Mouse (Mus musculus): ENCODE measurements at regions not wholly inside any gene's neighbourhood (a gene's known extent, or its start where the extent isn't known, plus 50 kb on each side); places are given as distances from the start of the nearest gene placed in this dataset.

- Histone ChIP-seq H3K4me3 (ENCODE audit: low read depth, low read length) (no peak overlapping the region), H3K9me3 (replicated peaks; ENCODE audit: control insufficient read depth, low read length) (no peaks in the 10 kb centered on the region), H3K36me3 (replicated peaks; ENCODE audit: control insufficient read depth, insufficient read depth, low read depth, low read length) (no peaks in the 10 kb centered on the region), H3K27ac (replicated peaks; ENCODE audit: low read depth, low read length) (no peak overlapping the region), H3K9ac (replicated peaks; ENCODE audit: low read length) (no peak overlapping the region), H3K4me1 (ENCODE audit: control insufficient read depth, insufficient read depth, low read length) (no peaks in the 10 kb centered on the region), H3K4me2 (ENCODE audit: low read depth, low read length) (no peak overlapping the region), H3K27me3 (ENCODE audit: control insufficient read depth, insufficient read depth, low read length) (no peaks in the 10 kb centered on the region)
- 84% methylated on average over 5 of the region's 5 CpGs for WGBS
- no peak for DNase-seq (ENCODE audit: low spot score)
- ATAC-seq (replicated peaks; ENCODE audit: insufficient number of reproducible peaks, low FRiP score, low TSS enrichment, low read depth) = no peak
Observed at GRCm38 (mm10) chr6:37724240-37724639, 146.4 kb upstream of the Trim24 start.

GRCm38 (mm10) chr6:37728621-37729020 is 142.0 kb upstream of the Trim24 start:
- Histone ChIP-seq H3K27ac (replicated peaks; ENCODE audit: low read depth, low read length) (no peak overlapping the region), H3K4me3 (ENCODE audit: low read depth, low read length) (no peak overlapping the region), H3K4me2 (ENCODE audit: low read depth, low read length) (no peak overlapping the region), H3K27me3 (ENCODE audit: control insufficient read depth, insufficient read depth, low read length) (no peaks in the 10 kb centered on the region), H3K4me1 (ENCODE audit: control insufficient read depth, insufficient read depth, low read length) (no peaks in the 10 kb centered on the region), H3K9ac (replicated peaks; ENCODE audit: low read length) (no peak overlapping the region), H3K36me3 (replicated peaks; ENCODE audit: control insufficient read depth, insufficient read depth, low read depth, low read length) (no peaks in the 10 kb centered on the region), H3K9me3 (replicated peaks; ENCODE audit: control insufficient read depth, low read length) (no peaks in the 10 kb centered on the region)
- no peak for ATAC-seq (replicated peaks; ENCODE audit: insufficient number of reproducible peaks, low FRiP score, low TSS enrichment, low read depth)
- DNase-seq (ENCODE audit: low spot score) = no peak
- 91% methylated on average over 2 of the region's 2 CpGs for WGBS

- DNase-seq (ENCODE audit: low spot score) (no peak), ATAC-seq (replicated peaks; ENCODE audit: insufficient number of reproducible peaks, low FRiP score, low TSS enrichment, low read depth) (no peak)
- WGBS = 86% methylated on average over 2 of the region's 2 CpGs
- no peak overlapping the region for H3K27ac ChIP-seq (replicated peaks; ENCODE audit: low read depth, low read length)
- H3K4me3 ChIP-seq (ENCODE audit: low read depth, low read length) = no peak overlapping the region
- H3K9me3 ChIP-seq (replicated peaks; ENCODE audit: control insufficient read depth, low read length) = no peaks in the 10 kb centered on the region
- H3K27me3 ChIP-seq (ENCODE audit: control insufficient read depth, insufficient read depth, low read length) = no peaks in the 10 kb centered on the region
- no peak overlapping the region for H3K4me2 ChIP-seq (ENCODE audit: low read depth, low read length)
- no peak overlapping the region for H3K9ac ChIP-seq (replicated peaks; ENCODE audit: low read length)
- no peaks in the 10 kb centered on the region for H3K36me3 ChIP-seq (replicated peaks; ENCODE audit: control insufficient read depth, insufficient read depth, low read depth, low read length)
- no peaks in the 10 kb centered on the region for H3K4me1 ChIP-seq (ENCODE audit: control insufficient read depth, insufficient read depth, low read length)
Observed at GRCm38 (mm10) chr6:37729165-37729564, 141.4 kb upstream of the Trim24 start.

GRCm38 (mm10) chr6:37730500-37731239 is 139.9 kb upstream of the Trim24 start:
- Histone ChIP-seq H3K9ac (replicated peaks; ENCODE audit: low read length) (no peak overlapping the region), H3K27ac (replicated peaks; ENCODE audit: low read depth, low read length) (no peak overlapping the region), H3K4me2 (ENCODE audit: low read depth, low read length) (no peak overlapping the region), H3K4me3 (ENCODE audit: low read depth, low read length) (no peak overlapping the region), H3K36me3 (replicated peaks; ENCODE audit: control insufficient read depth, insufficient read depth, low read depth, low read length) (no peaks in the 10 kb centered on the region), H3K4me1 (ENCODE audit: control insufficient read depth, insufficient read depth, low read length) (no peaks in the 10 kb centered on the region), H3K27me3 (ENCODE audit: control insufficient read depth, insufficient read depth, low read length) (no peaks in the 10 kb centered on the region), H3K9me3 (replicated peaks; ENCODE audit: control insufficient read depth, low read length) (no peaks in the 10 kb centered on the region)
- 70% methylated on average over 8 of the region's 8 CpGs for WGBS
- DNase-seq (ENCODE audit: low spot score) (no peak), ATAC-seq (replicated peaks; ENCODE audit: insufficient number of reproducible peaks, low FRiP score, low TSS enrichment, low read depth) (0 out of 2 replicates have a peak, but pooled peaks have one; percentile 23)

GRCm38 (mm10) chr6:37732385-37732784 is 138.2 kb upstream of the Trim24 start:
- H3K9me3 ChIP-seq (replicated peaks; ENCODE audit: control insufficient read depth, low read length) = no peaks in the 10 kb centered on the region
- 37% methylated on average over 10 of the region's 10 CpGs for WGBS
- no peaks in the 10 kb centered on the region for H3K27me3 ChIP-seq (ENCODE audit: control insufficient read depth, insufficient read depth, low read length)
- no peak overlapping the region for H3K27ac ChIP-seq (replicated peaks; ENCODE audit: low read depth, low read length)
- H3K4me2 ChIP-seq (ENCODE audit: low read depth, low read length) = no peak overlapping the region
- H3K36me3 ChIP-seq (replicated peaks; ENCODE audit: control insufficient read depth, insufficient read depth, low read depth, low read length) = no peaks in the 10 kb centered on the region
- DNase-seq (ENCODE audit: low spot score) = peak; percentile 56
- H3K9ac ChIP-seq (replicated peaks; ENCODE audit: low read length) = no peak overlapping the region
- H3K4me3 ChIP-seq (ENCODE audit: low read depth, low read length) = no peak overlapping the region
- no peak for ATAC-seq (replicated peaks; ENCODE audit: insufficient number of reproducible peaks, low FRiP score, low TSS enrichment, low read depth)
- H3K4me1 ChIP-seq (ENCODE audit: control insufficient read depth, insufficient read depth, low read length) = no peaks in the 10 kb centered on the region

GRCm38 (mm10) chr6:37735288-37735961 is 135.2 kb upstream of the Trim24 start:
- Histone ChIP-seq H3K4me2 (ENCODE audit: low read depth, low read length) (no peak overlapping the region), H3K27me3 (ENCODE audit: control insufficient read depth, insufficient read depth, low read length) (no peaks in the 10 kb centered on the region), H3K36me3 (replicated peaks; ENCODE audit: control insufficient read depth, insufficient read depth, low read depth, low read length) (no peaks in the 10 kb centered on the region), H3K9ac (replicated peaks; ENCODE audit: low read length) (no peak overlapping the region), H3K4me3 (ENCODE audit: low read depth, low read length) (no peak overlapping the region), H3K9me3 (replicated peaks; ENCODE audit: control insufficient read depth, low read length) (no peaks in the 10 kb centered on the region), H3K27ac (replicated peaks; ENCODE audit: low read depth, low read length) (no peak overlapping the region), H3K4me1 (ENCODE audit: control insufficient read depth, insufficient read depth, low read length) (no peaks in the 10 kb centered on the region)
- no peak for ATAC-seq (replicated peaks; ENCODE audit: insufficient number of reproducible peaks, low FRiP score, low TSS enrichment, low read depth)
- 77% methylated on average over 4 of the region's 4 CpGs for WGBS
- no peak for DNase-seq (ENCODE audit: low spot score)

- DNase-seq (ENCODE audit: low spot score) = no peak
- H3K4me3 ChIP-seq (ENCODE audit: low read depth, low read length) = no peak overlapping the region
- no peak for ATAC-seq (replicated peaks; ENCODE audit: insufficient number of reproducible peaks, low FRiP score, low TSS enrichment, low read depth)
- no peak overlapping the region for H3K27ac ChIP-seq (replicated peaks; ENCODE audit: low read depth, low read length)
- H3K9me3 ChIP-seq (replicated peaks; ENCODE audit: control insufficient read depth, low read length) = no peaks in the 10 kb centered on the region
- WGBS = 77% methylated on average over 4 of the region's 4 CpGs
- no peaks in the 10 kb centered on the region for H3K4me1 ChIP-seq (ENCODE audit: control insufficient read depth, insufficient read depth, low read length)
- H3K9ac ChIP-seq (replicated peaks; ENCODE audit: low read length) = no peak overlapping the region
- H3K4me2 ChIP-seq (ENCODE audit: low read depth, low read length) = no peak overlapping the region
- H3K27me3 ChIP-seq (ENCODE audit: control insufficient read depth, insufficient read depth, low read length) = no peaks in the 10 kb centered on the region
- H3K36me3 ChIP-seq (replicated peaks; ENCODE audit: control insufficient read depth, insufficient read depth, low read depth, low read length) = no peaks in the 10 kb centered on the region
Observed at GRCm38 (mm10) chr6:37735962-37736297, 134.7 kb upstream of the Trim24 start.

Measured in embryonic facial prominence, embryonic 11.5 days (tissue).